Mouse (Mus musculus) liver, postnatal 0 days (tissue): ENCODE data around the gene Enthd1. TPM values are rescaled to one million over a fixed set of nuclear protein-coding genes. Genes with fewer than 3 reads are reported as not detected.
A peak's percentile ranks its signal among the peaks of the same experiment; 100 is the strongest.

Experiments
- ATAC-seq: fragments of 200-750 bp; cut with Nextera tagmentation; 2 replicates; pipeline ENCODE4 v1.8.0; 2017; ENCODE audit warnings: mild to moderate bottlenecking, moderate library complexity
- DNase-seq: peaks from one replicate; pipeline ENCODE4 v3.0.0-alpha.2; 2016
- H3K27ac ChIP-seq: fragments of 300-500 bp; sonication (generic); 2 replicates; pipeline ENCODE4 v1.5.1; 2014; ENCODE audit warnings: antibody characterized with exemption, moderate library complexity, mild to moderate bottlenecking, low read depth
- H3K27me3 ChIP-seq: fragments of 300-500 bp; sonication (generic); 2 replicates; pipeline ENCODE4 v1.6.1; 2014; ENCODE audit warnings: low read length, control low read depth, mixed read lengths; ENCODE audit not compliant: insufficient read depth
- H3K36me3 ChIP-seq: fragments of 300-500 bp; sonication (generic); replicated peaks from 2 replicates; pipeline ENCODE4 v1.6.1; 2014; ENCODE audit warnings: mild to moderate bottlenecking, control low read depth, low read length, moderate library complexity, mixed read lengths; ENCODE audit not compliant: insufficient read depth
- H3K4me1 ChIP-seq: fragments of 300-500 bp; sonication (generic); 2 replicates; pipeline ENCODE4 v1.6.1; 2014; ENCODE audit warnings: antibody characterized with exemption, mild to moderate bottlenecking, control low read depth; ENCODE audit not compliant: insufficient read depth
- H3K4me2 ChIP-seq: fragments of 300-500 bp; sonication (generic); 2 replicates; pipeline ENCODE4 v1.6.1; 2014; ENCODE audit warnings: low read depth, mild to moderate bottlenecking, low read length, moderate library complexity, mixed read lengths
- H3K4me3 ChIP-seq: fragments of 300-500 bp; sonication (generic); 2 replicates; pipeline ENCODE4 v1.5.1; 2014; ENCODE audit warnings: low read depth, low read length
- H3K9ac ChIP-seq: fragments of 300-500 bp; sonication (generic); replicated peaks from 2 replicates; pipeline ENCODE4 v1.6.1; 2014; ENCODE audit warnings: mild to moderate bottlenecking, moderate library complexity
- H3K9me3 ChIP-seq: fragments of 300-500 bp; sonication (generic); 2 replicates; pipeline ENCODE4 v1.6.1; 2016; ENCODE audit warnings: mild to moderate bottlenecking, control low read depth, low read length, mixed read lengths
- CTCF ChIP-seq: sonication (generic); IDR thresholded peaks from 2 replicates; pipeline ENCODE4 v1.5.1; 2016; ENCODE audit warnings: antibody characterized with exemption, low read depth
- EP300 ChIP-seq: IDR thresholded peaks from 2 replicates; pipeline ENCODE4 v1.6.1; 2016; ENCODE audit warnings: antibody characterized with exemption, low read depth, mild to moderate bottlenecking
- WGBS: fragments of 180-500 bp; shearing (Covaris S2); extraction: QIAGEN DNeasy Blood & Tissue Kit; methylation state at CpG from one replicate; pipeline ENCODE4 v1.1.7; 2014; ENCODE audit not compliant: insufficient replicate concordance; 5-methylcytosine and 5-hydroxymethylcytosine counted together
- polyA plus RNA-seq: library from polyadenylated mRNA; unstranded; fragments of >200 nt; fragmentation: Nextera tagmentation; extraction: Ambion mirVana; gene quantifications from 2 replicates; pipeline ENCODE4 v1.2.1, GENCODE M21; 2015

Gene Enthd1
- polyA plus RNA-seq, 1 experiment from 2014 or later, result not detected

- Histone ChIP-seq H3K4me3 (no peak overlapping the region), H3K9ac (no peak overlapping the region), H3K4me1 (no peaks in the 10 kb centered on the region), H3K27me3 (no peaks in the 10 kb centered on the region), H3K9me3 (no peaks in the 10 kb centered on the region), H3K27ac (no peak overlapping the region), H3K4me2 (no peak overlapping the region), H3K36me3 (no peaks in the 10 kb centered on the region)
- ATAC-seq, result no peak
- 44% methylated on average over 3 of the region's 3 CpGs for WGBS
- DNase-seq, result no peak
- no peak for TF ChIP-seq EP300
- 0 out of 2 replicates have a peak, but pooled peaks have one; percentile 7 for TF ChIP-seq CTCF
Observed at GRCm38 (mm10) chr15:80488658-80489057, 76.3 kb downstream of the Enthd1 start.

GRCm38 (mm10) chr15:80485601-80486000 lies 79.4 kb downstream of the Enthd1 start:
- no peak overlapping the region for H3K9ac ChIP-seq
- H3K27me3 ChIP-seq, result no peaks in the 10 kb centered on the region
- TF ChIP-seq CTCF (peak; percentile 52), EP300 (no peak)
- H3K9me3 ChIP-seq, result no peaks in the 10 kb centered on the region
- DNase-seq (no peak), ATAC-seq (no peak)
- no peaks in the 10 kb centered on the region for H3K4me1 ChIP-seq
- H3K27ac ChIP-seq, result no peak overlapping the region
- H3K36me3 ChIP-seq, result no peaks in the 10 kb centered on the region
- no peak overlapping the region for H3K4me3 ChIP-seq
- H3K4me2 ChIP-seq, result no peak overlapping the region
- WGBS, result 76% methylated on average over 1 of the region's 1 CpGs

- WGBS, result 75% methylated on average over 9 of the region's 9 CpGs
- TF ChIP-seq CTCF (no peak), EP300 (no peak)
- no peak overlapping the region for H3K27ac ChIP-seq
Observed at GRCm38 (mm10) chr15:80483041-80483705, 81.8 kb downstream of the Enthd1 start.

GRCm38 (mm10) chr15:80482348-80482747 lies 82.6 kb downstream of the Enthd1 start:
- Histone ChIP-seq H3K4me1 (no peaks in the 10 kb centered on the region), H3K4me3 (no peak overlapping the region), H3K27me3 (no peaks in the 10 kb centered on the region), H3K36me3 (no peaks in the 10 kb centered on the region), H3K4me2 (no peak overlapping the region), H3K9me3 (no peaks in the 10 kb centered on the region), H3K9ac (no peak overlapping the region), H3K27ac (no peak overlapping the region)
- TF ChIP-seq EP300 (no peak), CTCF (no peak)
- 72% methylated on average over 8 of the region's 8 CpGs for WGBS
- ATAC-seq (no peak), DNase-seq (no peak)

More at GRCm38 (mm10) chr15:80483041-80483705, 81.8 kb downstream of the Enthd1 start:
- H3K4me1 ChIP-seq, result no peaks in the 10 kb centered on the region
- no peak overlapping the region for H3K4me2 ChIP-seq
- ATAC-seq (no peak), DNase-seq (no peak)
- H3K27me3 ChIP-seq, result no peaks in the 10 kb centered on the region
- no peaks in the 10 kb centered on the region for H3K9me3 ChIP-seq
- no peak overlapping the region for H3K4me3 ChIP-seq
- H3K36me3 ChIP-seq, result no peaks in the 10 kb centered on the region
- no peak overlapping the region for H3K9ac ChIP-seq

GRCm38 (mm10) chr15:80474429-80475002 lies 90.4 kb downstream of the Enthd1 start:
- ATAC-seq (no peak), DNase-seq (no peak)
- no peak overlapping the region for H3K4me3 ChIP-seq
- no peaks in the 10 kb centered on the region for H3K9me3 ChIP-seq
- no peak overlapping the region for H3K4me2 ChIP-seq
- H3K9ac ChIP-seq, result no peak overlapping the region
- H3K36me3 ChIP-seq, result no peaks in the 10 kb centered on the region
- no peak for TF ChIP-seq CTCF
- TF ChIP-seq EP300, result no peak
- H3K27me3 ChIP-seq, result no peaks in the 10 kb centered on the region
- WGBS, result 75% methylated on average over 6 of the region's 6 CpGs
- H3K27ac ChIP-seq, result no peak overlapping the region
- no peaks in the 10 kb centered on the region for H3K4me1 ChIP-seq

GRCm38 (mm10) chr15:80467876-80468275 lies 97.1 kb downstream of the Enthd1 start:
- 67% methylated on average over 4 of the region's 4 CpGs for WGBS
- H3K27me3 ChIP-seq, result 0 out of 2 replicates have a peak, but pooled peaks cover 2% of the 10 kb centered on the region
- no peak overlapping the region for H3K27ac ChIP-seq
- TF ChIP-seq CTCF (no peak), EP300 (no peak)
- H3K4me2 ChIP-seq, result no peak overlapping the region
- H3K36me3 ChIP-seq, result no peaks in the 10 kb centered on the region
- H3K4me3 ChIP-seq, result no peak overlapping the region
- no peaks in the 10 kb centered on the region for H3K4me1 ChIP-seq
- DNase-seq (no peak), ATAC-seq (peak; percentile 38; the same call in 1 of the 2 replicates)
- H3K9ac ChIP-seq, result no peak overlapping the region
- H3K9me3 ChIP-seq, result no peaks in the 10 kb centered on the region
